Mouse (Mus musculus): ENCODE measurements around the gene Rapgef1. TPM values are rescaled to one million over a fixed set of nuclear protein-coding genes. Genes with fewer than 3 reads are reported as not detected.

The Rapgef1 gene
- polyA plus RNA-seq, 1 experiment from 2014 or later, result 13.8 TPM

- no peak for ATAC-seq (ENCODE audit: insufficient number of reproducible peaks, insufficient read depth, low FRiP score, low read depth)
- Histone ChIP-seq H3K9ac (replicated peaks; ENCODE audit: low read depth, low read length) (no peak overlapping the region), H3K4me1 (ENCODE audit: control insufficient read depth, insufficient read depth, low read length) (peaks cover 13% of the 10 kb centered on the region), H3K4me2 (replicated peaks; ENCODE audit: low read depth, low read length) (no peak overlapping the region), H3K36me3 (ENCODE audit: control insufficient read depth, insufficient read depth, low read length) (no peaks in the 10 kb centered on the region), H3K27me3 (ENCODE audit: control insufficient read depth, insufficient read depth, low read length) (no peaks in the 10 kb centered on the region), H3K9me3 (ENCODE audit: control insufficient read depth, low read depth, low read length) (no peaks in the 10 kb centered on the region), H3K4me3 (ENCODE audit: low read depth, low read length) (no peak overlapping the region), H3K27ac (ENCODE audit: low read length) (peak overlapping the region; percentile 16; the same call in 1 of the 2 replicates)
- 82% methylated on average over 3 of the region's 3 CpGs for WGBS
These were observed 14.3 kb downstream of the Rapgef1 start for GRCm38 (mm10) chr2:29633782-29634181.

GRCm38 (mm10) chr2:29634541-29634940 lies 15.0 kb downstream of the Rapgef1 start:
- WGBS, result 83% methylated on average over 5 of the region's 5 CpGs

GRCm38 (mm10) chr2:29635966-29636507 lies 16.5 kb downstream of the Rapgef1 start:
- no peak for ATAC-seq (ENCODE audit: insufficient number of reproducible peaks, insufficient read depth, low FRiP score, low read depth)
- H3K27me3 ChIP-seq (ENCODE audit: control insufficient read depth, insufficient read depth, low read length), result no peaks in the 10 kb centered on the region
- H3K9ac ChIP-seq (replicated peaks; ENCODE audit: low read depth, low read length), result no peak overlapping the region
- no peak overlapping the region for H3K27ac ChIP-seq (ENCODE audit: low read length)
- peaks cover 13% of the 10 kb centered on the region for H3K4me1 ChIP-seq (ENCODE audit: control insufficient read depth, insufficient read depth, low read length)
- 91% methylated on average over 5 of the region's 5 CpGs for WGBS
- no peak overlapping the region for H3K4me3 ChIP-seq (ENCODE audit: low read depth, low read length)
- no peak overlapping the region for H3K4me2 ChIP-seq (replicated peaks; ENCODE audit: low read depth, low read length)
- H3K36me3 ChIP-seq (ENCODE audit: control insufficient read depth, insufficient read depth, low read length), result no peaks in the 10 kb centered on the region
- no peaks in the 10 kb centered on the region for H3K9me3 ChIP-seq (ENCODE audit: control insufficient read depth, low read depth, low read length)

More at GRCm38 (mm10) chr2:29634541-29634940, 15.0 kb downstream of the Rapgef1 start:
- no peak overlapping the region for H3K4me2 ChIP-seq (replicated peaks; ENCODE audit: low read depth, low read length)
- H3K9ac ChIP-seq (replicated peaks; ENCODE audit: low read depth, low read length), result no peak overlapping the region
- no peak overlapping the region for H3K4me3 ChIP-seq (ENCODE audit: low read depth, low read length)
- no peak overlapping the region for H3K27ac ChIP-seq (ENCODE audit: low read length)
- H3K9me3 ChIP-seq (ENCODE audit: control insufficient read depth, low read depth, low read length), result no peaks in the 10 kb centered on the region
- peaks cover 13% of the 10 kb centered on the region for H3K4me1 ChIP-seq (ENCODE audit: control insufficient read depth, insufficient read depth, low read length)
- H3K27me3 ChIP-seq (ENCODE audit: control insufficient read depth, insufficient read depth, low read length), result no peaks in the 10 kb centered on the region
- ATAC-seq (ENCODE audit: insufficient number of reproducible peaks, insufficient read depth, low FRiP score, low read depth), result no peak
- no peaks in the 10 kb centered on the region for H3K36me3 ChIP-seq (ENCODE audit: control insufficient read depth, insufficient read depth, low read length)

- Histone ChIP-seq H3K4me1 (ENCODE audit: control insufficient read depth, insufficient read depth, low read length) (peaks cover 13% of the 10 kb centered on the region), H3K27me3 (ENCODE audit: control insufficient read depth, insufficient read depth, low read length) (no peaks in the 10 kb centered on the region), H3K4me2 (replicated peaks; ENCODE audit: low read depth, low read length) (no peak overlapping the region), H3K27ac (ENCODE audit: low read length) (no peak overlapping the region), H3K9me3 (ENCODE audit: control insufficient read depth, low read depth, low read length) (no peaks in the 10 kb centered on the region), H3K9ac (replicated peaks; ENCODE audit: low read depth, low read length) (no peak overlapping the region), H3K4me3 (ENCODE audit: low read depth, low read length) (no peak overlapping the region), H3K36me3 (ENCODE audit: control insufficient read depth, insufficient read depth, low read length) (no peaks in the 10 kb centered on the region)
- no peak for ATAC-seq (ENCODE audit: insufficient number of reproducible peaks, insufficient read depth, low FRiP score, low read depth)
These were observed 18.0 kb downstream of the Rapgef1 start for GRCm38 (mm10) chr2:29637528-29637927.

- H3K9me3 ChIP-seq (ENCODE audit: control insufficient read depth, low read depth, low read length), result no peaks in the 10 kb centered on the region
- ATAC-seq (ENCODE audit: insufficient number of reproducible peaks, insufficient read depth, low FRiP score, low read depth), result no peak
- 69% methylated on average over 1 of the region's 1 CpGs for WGBS
- H3K9ac ChIP-seq (replicated peaks; ENCODE audit: low read depth, low read length), result no peak overlapping the region
- H3K4me3 ChIP-seq (ENCODE audit: low read depth, low read length), result no peak overlapping the region
- H3K27me3 ChIP-seq (ENCODE audit: control insufficient read depth, insufficient read depth, low read length), result no peaks in the 10 kb centered on the region
- no peaks in the 10 kb centered on the region for H3K4me1 ChIP-seq (ENCODE audit: control insufficient read depth, insufficient read depth, low read length)
- H3K4me2 ChIP-seq (replicated peaks; ENCODE audit: low read depth, low read length), result no peak overlapping the region
- no peaks in the 10 kb centered on the region for H3K36me3 ChIP-seq (ENCODE audit: control insufficient read depth, insufficient read depth, low read length)
- H3K27ac ChIP-seq (ENCODE audit: low read length), result no peak overlapping the region
These were observed 19.9 kb downstream of the Rapgef1 start for GRCm38 (mm10) chr2:29639377-29639776.

- 69% methylated on average over 5 of the region's 5 CpGs for WGBS
- no peaks in the 10 kb centered on the region for H3K27me3 ChIP-seq (ENCODE audit: control insufficient read depth, insufficient read depth, low read length)
- ATAC-seq (ENCODE audit: insufficient number of reproducible peaks, insufficient read depth, low FRiP score, low read depth), result no peak
- no peaks in the 10 kb centered on the region for H3K36me3 ChIP-seq (ENCODE audit: control insufficient read depth, insufficient read depth, low read length)
- no peak overlapping the region for H3K27ac ChIP-seq (ENCODE audit: low read length)
- H3K9ac ChIP-seq (replicated peaks; ENCODE audit: low read depth, low read length), result no peak overlapping the region
- H3K4me1 ChIP-seq (ENCODE audit: control insufficient read depth, insufficient read depth, low read length), result no peaks in the 10 kb centered on the region
- no peak overlapping the region for H3K4me2 ChIP-seq (replicated peaks; ENCODE audit: low read depth, low read length)
- no peak overlapping the region for H3K4me3 ChIP-seq (ENCODE audit: low read depth, low read length)
- H3K9me3 ChIP-seq (ENCODE audit: control insufficient read depth, low read depth, low read length), result no peaks in the 10 kb centered on the region
These were observed 20.6 kb downstream of the Rapgef1 start for GRCm38 (mm10) chr2:29639953-29640743.

- no peak overlapping the region for H3K4me3 ChIP-seq (ENCODE audit: low read depth, low read length)
- H3K4me2 ChIP-seq (replicated peaks; ENCODE audit: low read depth, low read length), result no peak overlapping the region
- H3K4me1 ChIP-seq (ENCODE audit: control insufficient read depth, insufficient read depth, low read length), result no peaks in the 10 kb centered on the region
- no peak overlapping the region for H3K27ac ChIP-seq (ENCODE audit: low read length)
- WGBS, result 87% methylated on average over 3 of the region's 3 CpGs
- ATAC-seq (ENCODE audit: insufficient number of reproducible peaks, insufficient read depth, low FRiP score, low read depth), result no peak
- no peak overlapping the region for H3K9ac ChIP-seq (replicated peaks; ENCODE audit: low read depth, low read length)
- H3K27me3 ChIP-seq (ENCODE audit: control insufficient read depth, insufficient read depth, low read length), result no peaks in the 10 kb centered on the region
- H3K9me3 ChIP-seq (ENCODE audit: control insufficient read depth, low read depth, low read length), result no peaks in the 10 kb centered on the region
- no peaks in the 10 kb centered on the region for H3K36me3 ChIP-seq (ENCODE audit: control insufficient read depth, insufficient read depth, low read length)
These were observed 22.2 kb downstream of the Rapgef1 start for GRCm38 (mm10) chr2:29641707-29642106.

GRCm38 (mm10) chr2:29643418-29643817 lies 23.9 kb downstream of the Rapgef1 start:
- Histone ChIP-seq H3K27ac (ENCODE audit: low read length) (no peak overlapping the region), H3K9me3 (ENCODE audit: control insufficient read depth, low read depth, low read length) (no peaks in the 10 kb centered on the region), H3K9ac (replicated peaks; ENCODE audit: low read depth, low read length) (no peak overlapping the region), H3K4me1 (ENCODE audit: control insufficient read depth, insufficient read depth, low read length) (no peaks in the 10 kb centered on the region), H3K4me3 (ENCODE audit: low read depth, low read length) (no peak overlapping the region), H3K4me2 (replicated peaks; ENCODE audit: low read depth, low read length) (no peak overlapping the region), H3K27me3 (ENCODE audit: control insufficient read depth, insufficient read depth, low read length) (no peaks in the 10 kb centered on the region), H3K36me3 (ENCODE audit: control insufficient read depth, insufficient read depth, low read length) (no peaks in the 10 kb centered on the region)
- no peak for ATAC-seq (ENCODE audit: insufficient number of reproducible peaks, insufficient read depth, low FRiP score, low read depth)
- 89% methylated on average over 4 of the region's 4 CpGs for WGBS
